Mouse (Mus musculus) lung, postnatal 0 days (tissue): ENCODE measurements around the gene Usp13.

Experiments used
- CTCF ChIP-seq: IDR thresholded peaks from 2 replicates; pipeline ENCODE4 v1.5.1; 2016; ENCODE audit warnings: antibody characterized with exemption, mild to moderate bottlenecking
- EP300 ChIP-seq: IDR thresholded peaks from 2 replicates; pipeline ENCODE4 v1.6.1; 2016; ENCODE audit warnings: antibody characterized with exemption, mild to moderate bottlenecking, control low read depth

GRCm38 (mm10) chr3:32985141-32985540, 167.8 kb downstream of the Usp13 start:
- TF ChIP-seq CTCF (no peak), EP300 (no peak)
